Mouse (Mus musculus): ENCODE measurements around the gene Clcn7. TPM values are rescaled to one million over a fixed set of nuclear protein-coding genes. Genes with fewer than 3 reads are reported as not detected.
"Not testable (repeated sequence)": the region's sequence is repeated elsewhere in the genome, so short reads cannot be mapped to it uniquely, and the experiment has no call there.

Clcn7 gene
- total RNA-seq, 2 experiments from 2014 or later, result 28.7 to 34.3 TPM

DNA sequence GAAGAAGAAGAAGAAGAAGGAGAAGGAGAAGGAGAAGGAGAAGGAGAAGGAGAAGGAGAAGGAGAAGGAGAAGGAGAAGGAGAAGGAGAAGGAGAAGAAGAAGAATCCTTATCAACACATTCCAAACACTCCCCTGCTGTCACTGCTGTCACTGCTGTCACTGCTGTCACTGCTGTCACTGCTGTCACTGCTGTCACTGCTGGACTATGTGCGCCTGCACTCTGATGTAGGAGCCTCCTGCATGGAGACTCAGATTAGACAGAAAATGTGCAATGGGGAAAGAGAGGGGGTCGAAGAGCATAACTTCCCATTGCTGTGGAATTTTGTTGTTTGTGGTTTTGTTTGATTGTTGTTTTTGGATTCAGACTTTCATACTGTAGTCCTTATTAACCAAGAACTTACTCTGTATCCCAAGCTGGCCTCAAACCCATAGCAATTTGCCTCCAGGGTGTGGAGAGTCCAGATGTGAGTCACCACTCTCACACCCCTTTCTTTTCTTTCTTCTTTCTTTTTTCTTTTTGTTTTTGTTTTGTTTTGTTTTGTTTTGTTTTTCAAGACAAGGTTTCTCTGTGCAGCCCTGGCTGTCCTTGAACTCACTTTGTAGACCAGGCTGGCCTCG, 7.6 kb upstream of the Clcn7 start:
- intact Hi-C loops (cut with DNase I); DNase-seq: not testable (repeated sequence)

DNA sequence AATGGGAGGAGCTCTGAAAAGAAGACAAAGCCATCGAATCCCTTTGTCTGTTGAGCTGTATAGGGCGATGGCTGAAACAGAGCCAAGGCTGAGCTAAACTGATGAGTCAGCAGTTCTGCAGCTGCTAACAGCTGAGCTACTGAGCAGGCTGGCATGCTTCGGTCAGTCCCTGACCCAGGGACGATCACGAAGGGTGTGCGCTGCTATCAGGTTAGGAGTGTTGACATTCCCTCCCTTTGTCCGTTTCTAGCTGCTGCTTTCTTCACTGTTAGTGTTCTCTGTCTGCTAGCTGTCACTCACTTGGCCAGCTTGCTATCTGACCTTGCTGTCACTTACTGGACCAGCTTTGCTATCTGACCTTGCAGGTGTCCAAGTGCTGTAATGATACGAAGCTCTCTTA, 6.1 kb upstream of the Clcn7 start:
- no peak for DNase-seq
- intact Hi-C loops (cut with DNase I), result no loop called here

DNA sequence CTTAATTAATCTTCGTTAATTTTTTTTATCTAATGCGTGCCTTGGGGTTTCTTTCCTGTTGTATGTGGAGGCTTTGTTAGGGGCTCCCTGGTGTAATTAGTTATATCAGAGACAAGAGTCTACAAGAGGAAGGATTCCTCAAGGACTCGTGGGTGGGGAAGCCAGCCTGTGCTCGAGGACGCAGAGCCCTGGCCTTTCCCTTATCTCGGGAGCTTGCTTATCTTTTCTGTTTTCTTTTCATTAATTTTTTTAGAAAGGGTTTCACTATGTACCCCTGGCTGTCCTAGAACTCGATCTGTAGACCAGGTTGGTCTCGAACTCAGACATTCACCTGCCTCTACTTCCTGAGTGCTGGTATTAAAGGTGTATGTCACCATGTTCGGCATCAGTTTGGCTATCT, 5.5 kb upstream of the Clcn7 start:
- no peak for DNase-seq
- intact Hi-C loops (cut with DNase I), result no loop called here

DNA sequence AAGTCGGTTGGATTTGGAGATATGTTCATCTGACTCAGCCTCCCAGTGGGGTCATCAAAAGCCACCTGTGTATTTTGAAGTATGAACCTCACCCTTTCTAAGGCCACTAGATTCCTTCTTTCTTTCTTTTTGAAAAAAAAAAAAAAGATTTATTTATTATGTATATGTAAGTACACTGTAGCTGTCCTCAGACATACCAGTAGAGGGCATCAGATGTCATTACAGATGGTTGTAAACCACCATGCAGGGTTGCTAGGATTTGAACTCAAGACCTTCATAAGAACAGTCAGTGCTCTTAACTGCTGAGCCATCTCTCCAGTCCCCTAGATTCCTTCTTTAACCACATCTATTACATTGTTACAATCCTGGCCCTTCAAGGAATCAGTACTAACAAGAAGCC, 3.1 kb upstream of the Clcn7 start:
- no peak for DNase-seq
- intact Hi-C loops (cut with DNase I), result loop anchor here (5.0 kb wide), 1 partner anchor 142 kb away; the partner anchor contains the start of gene Ube2i

DNA sequence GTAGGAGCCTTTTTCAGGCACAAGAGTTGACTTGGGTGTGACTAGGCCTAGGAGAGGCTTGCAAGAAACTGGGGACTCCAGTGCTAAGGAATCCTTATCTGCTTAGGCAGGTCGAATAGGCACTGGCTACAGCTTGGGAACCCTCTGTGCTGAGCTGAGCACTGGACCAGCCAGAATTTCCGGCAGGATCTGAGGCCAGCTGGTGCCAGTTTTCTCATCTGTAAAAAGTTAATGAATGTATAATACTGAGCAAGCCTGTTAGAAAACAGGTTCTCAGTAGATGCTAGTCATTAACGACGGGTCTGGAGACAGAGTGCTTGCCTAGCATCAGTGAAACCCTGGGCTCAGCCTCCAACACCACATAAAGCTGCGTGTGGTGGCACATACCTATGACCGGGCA, 2.4 kb downstream of the Clcn7 start:
- intact Hi-C loops (cut with DNase I), result no loop called here
- no peak for DNase-seq

DNA sequence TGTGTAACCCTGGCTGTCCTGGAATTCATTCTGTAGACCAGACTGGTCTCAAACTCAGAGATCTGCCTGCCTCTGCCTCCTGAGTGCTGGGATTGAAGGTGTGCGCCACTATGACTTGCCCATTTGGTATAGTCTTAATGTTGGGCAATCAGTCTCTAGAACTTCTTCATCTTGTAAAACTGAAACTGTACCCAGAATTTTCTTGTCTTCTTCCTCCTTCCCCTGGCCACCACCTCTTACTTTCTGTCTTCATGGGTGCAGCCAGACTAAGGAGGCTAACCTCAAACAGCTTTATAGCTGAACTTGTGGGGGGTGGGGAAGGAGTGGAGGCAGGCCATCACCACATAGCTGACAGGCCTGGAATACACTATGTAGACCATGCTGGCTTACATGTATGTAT, 5.6 kb downstream of the Clcn7 start:
- intact Hi-C loops (cut with DNase I), result no loop called here
- no peak for DNase-seq

DNA sequence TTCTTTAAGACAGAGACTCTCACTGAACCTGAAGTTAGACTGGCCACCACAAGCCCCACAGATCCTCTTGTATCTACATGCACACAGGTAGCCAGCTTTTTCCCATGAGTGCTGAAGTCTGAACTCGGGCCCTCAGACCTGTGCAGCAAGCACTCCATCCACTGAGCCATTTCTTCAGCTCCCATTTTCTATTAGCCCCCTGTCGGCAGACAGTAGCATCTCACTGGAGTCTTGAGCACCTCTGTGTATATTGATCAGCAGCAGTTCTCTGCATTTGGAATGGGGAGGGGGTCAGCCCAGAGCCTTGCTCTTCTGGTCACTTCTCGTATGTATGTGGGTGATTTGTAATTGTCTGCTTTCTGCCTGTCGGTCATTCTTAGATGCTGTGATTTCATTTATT, 6.8 kb downstream of the Clcn7 start:
- intact Hi-C loops (cut with DNase I), result no loop called here

DNA sequence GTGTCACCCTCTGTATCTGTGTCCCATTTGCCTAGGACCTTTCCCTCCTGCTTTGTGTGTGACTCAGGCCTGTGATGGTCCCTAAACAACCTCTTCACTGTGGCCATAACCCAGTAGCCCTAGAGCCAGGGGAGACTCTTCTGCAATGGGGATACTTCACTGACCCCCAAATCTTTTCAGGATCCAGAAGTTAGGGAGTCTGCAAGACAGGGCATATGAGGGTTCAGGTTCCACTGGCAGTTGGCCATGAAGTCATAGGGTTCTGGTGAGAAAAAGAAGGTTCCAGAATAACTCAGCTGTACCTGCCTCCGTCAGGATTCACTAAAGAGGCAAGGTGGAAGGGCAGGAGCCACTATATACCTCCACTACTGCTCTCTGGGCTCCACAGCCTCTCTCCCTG, 29.0 kb downstream of the Clcn7 start, which contains the start of gene Ccdc154:
Ccdc154 (plus strand) TSS at position 301 of the 400 bp plus-strand sequence.
- intact Hi-C loops (cut with DNase I), result no loop called here

More for the DNA sequence above, 6.8 kb downstream of the Clcn7 start:
- no peak for DNase-seq

DNA sequence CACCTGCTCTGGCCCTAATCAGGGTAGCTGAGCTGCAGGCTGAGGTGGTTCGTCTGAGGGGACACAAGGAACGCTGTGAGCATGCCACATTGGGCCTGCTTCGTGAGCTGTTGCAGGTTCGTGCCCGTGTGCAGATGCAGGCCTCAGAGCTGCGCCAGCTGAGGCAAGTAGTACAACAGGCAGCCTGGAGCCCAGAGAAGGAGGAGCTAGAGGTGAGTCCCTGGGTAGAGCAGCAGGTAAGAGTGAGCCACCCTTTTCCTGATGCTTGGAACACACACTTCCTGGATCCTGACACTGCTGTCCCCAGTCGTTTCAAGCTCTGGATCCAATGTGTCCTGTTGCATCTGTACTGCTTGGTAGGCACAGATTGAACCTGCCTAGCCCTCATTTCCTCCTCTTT, 30.2 kb downstream of the Clcn7 start:
- intact Hi-C loops (cut with DNase I), result no loop called here
- no peak for DNase-seq

More for the DNA sequence above, 29.0 kb downstream of the Clcn7 start, which contains the start of gene Ccdc154:
- DNase-seq, result no peak

DNA sequence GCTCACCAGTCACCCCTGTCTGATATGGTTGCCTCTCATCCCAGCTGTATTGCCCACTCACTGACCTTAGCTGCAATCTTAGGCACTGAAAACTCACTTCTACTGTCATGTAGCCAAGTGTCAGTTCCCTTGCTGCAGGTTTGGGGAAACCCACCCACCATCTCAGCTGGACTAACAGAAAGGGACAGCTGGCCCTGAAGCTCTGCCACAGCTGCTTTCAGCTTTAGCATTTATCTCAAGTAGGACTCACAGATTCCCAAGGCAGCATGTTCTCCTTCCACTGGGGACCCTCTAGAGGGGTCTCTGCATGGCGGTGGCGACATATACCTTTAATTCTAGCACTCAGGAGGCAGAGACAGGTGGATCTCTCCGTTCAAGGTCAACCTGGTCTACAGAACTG, 31.6 kb downstream of the Clcn7 start:
- DNase-seq, result no peak
- intact Hi-C loops (cut with DNase I), result no loop called here

DNA sequence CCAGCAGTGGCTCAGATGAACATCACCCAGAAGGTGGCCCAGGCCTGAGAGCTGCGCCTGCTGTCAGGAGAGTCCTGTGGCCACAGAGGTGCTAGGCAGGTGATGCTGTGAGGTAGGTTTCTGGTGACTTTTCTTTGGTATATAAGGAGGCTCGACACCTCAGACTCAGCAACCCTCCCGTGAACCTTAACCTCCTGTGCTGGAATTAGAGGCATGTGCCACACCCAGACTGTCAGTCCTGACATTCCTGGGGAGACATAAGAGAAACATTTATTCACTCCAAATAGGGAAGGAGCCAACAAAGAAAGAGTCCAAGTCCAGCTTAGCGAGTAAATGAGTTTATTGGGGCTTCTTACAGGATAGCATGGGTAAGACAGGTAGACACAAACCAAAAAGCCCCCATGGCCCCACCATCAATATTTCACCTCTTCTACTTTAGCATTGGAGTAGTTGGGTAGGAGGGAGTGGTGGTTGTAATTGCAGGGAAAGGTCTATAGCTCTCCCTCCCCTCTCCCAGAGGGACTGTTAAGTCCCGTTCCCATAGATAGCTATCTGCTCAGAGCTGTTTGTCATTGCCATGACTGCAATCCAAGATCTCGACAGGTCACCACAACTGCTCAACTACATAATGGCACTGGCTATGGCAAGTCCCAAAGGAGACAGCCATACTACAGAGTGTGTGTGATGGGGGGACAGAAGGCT, 32.9 kb downstream of the Clcn7 start:
- intact Hi-C loops (cut with DNase I), result no loop called here
- DNase-seq, result no peak

DNA sequence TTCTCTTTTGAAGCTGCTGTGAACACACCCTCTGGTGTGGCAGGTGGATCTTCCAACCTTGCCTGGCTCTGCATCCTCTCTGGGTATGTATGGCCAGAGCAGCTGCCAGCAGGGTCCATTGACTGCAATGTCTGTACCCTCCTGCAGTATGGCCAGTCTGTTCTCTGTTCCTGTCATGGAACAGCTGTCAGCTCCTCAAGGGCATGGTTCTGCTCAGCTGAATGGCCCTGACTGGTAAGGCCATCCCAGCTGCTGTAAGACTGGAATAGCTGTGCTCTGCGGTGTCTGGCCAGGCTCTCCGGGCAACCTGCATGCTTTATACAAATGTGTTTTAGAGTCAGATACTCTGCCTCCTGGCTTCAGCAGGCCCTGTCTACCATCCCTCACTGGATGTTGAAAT, 36.5 kb downstream of the Clcn7 start:
- intact Hi-C loops (cut with DNase I), result no loop called here
- DNase-seq, result no peak

DNA sequence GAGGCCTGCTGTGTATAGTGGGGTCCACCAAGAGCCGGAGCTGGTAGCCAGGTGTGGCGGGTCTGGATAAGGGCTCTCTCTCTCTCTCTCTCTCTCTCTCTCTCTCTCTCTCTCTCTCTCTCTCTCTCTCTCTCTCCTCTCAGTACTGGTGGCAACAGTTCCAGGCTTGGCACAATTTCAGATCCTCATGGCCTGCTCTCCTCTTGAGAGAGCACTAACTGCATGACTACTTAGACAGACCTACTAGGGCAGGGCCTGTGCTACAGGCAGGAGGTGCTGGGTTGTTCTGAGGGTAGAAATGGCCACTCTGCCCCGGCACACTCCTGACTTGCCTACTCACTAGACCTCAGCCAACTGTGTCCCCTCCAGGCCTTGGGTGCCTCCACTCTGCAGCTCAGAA, 39.4 kb downstream of the Clcn7 start:
- DNase-seq, result no peak

DNA sequence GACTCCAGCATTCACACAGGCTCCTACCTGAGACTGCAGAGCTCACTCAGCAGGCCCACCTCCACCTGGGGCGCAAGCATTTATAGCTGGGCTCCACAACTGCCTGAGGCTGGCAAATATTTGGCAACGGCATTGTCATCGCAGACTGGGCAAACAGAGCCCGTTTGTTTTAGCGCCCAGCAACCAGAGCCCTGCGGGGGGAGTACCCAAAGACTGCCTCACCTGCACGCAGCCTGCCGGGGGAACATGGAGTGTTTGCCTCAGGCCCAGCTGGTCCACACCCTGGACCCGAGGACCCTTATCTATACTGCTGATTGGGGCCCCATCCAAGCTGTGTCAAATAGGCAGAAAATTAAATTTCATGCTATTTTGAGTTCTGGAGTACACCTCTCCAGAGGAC, 42.2 kb downstream of the Clcn7 start, which contains the start of gene Gm38655:
Gm38655 (minus strand) TSS at position 61 of the 400 bp plus-strand sequence.
- intact Hi-C loops (cut with DNase I), result no loop called here
- DNase-seq, result no peak

More for the DNA sequence above, 39.4 kb downstream of the Clcn7 start:
- intact Hi-C loops (cut with DNase I), result no loop called here

DNA sequence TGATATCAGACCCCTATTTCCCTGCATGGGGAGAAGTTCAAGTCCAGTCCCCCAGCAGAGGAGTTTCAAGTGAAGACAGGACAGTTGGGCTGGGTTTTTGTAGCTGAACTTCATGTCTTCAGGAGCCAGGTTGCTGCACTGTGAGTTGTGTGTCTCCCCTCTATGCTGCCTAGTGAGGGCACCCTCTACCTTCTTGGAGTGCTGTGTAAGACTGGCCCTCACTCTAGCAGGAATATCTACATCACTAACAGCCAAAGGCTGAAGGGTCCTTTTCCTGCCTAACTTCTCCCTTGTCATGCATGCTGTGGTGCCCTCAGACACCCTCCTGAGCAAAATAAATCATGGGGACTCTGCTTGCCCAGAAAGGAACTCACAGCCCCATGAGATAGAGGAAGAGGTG, 50.0 kb downstream of the Clcn7 start:
- intact Hi-C loops (cut with DNase I), result loop anchor here (2.0 to 10.0 kb wide), 3 partner anchors 50 to 438 kb away; partner anchors contain the start of genes Clcn7 and Telo2
- DNase-seq, result no peak

DNA sequence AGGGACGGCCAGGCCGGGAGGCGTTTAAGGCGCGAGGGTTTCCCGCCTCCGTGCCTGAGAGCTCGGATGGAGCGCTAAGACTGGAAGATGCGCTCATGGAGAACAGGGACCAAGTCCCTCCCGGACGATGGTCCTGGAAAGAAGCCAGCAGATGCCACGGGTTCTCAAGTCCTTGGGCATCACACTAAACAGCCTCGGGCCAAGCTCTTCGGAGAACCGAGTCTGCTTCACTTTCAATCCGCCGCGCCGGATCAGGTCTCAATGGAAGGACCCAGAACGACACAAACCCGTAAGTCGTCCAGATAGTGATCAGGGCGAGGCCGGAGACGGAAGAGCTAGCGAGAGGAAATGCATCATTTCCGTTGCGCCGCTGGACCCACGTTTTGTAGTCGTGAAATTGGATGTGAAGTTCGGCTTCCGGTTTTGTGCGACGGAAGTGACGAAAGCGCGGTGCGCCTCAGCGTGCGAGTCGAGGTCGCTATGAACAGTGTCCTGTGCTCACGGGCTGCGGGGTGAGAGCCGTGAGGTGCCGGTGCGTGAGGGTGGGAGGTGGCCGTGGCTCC, 51.0 kb downstream of the Clcn7 start, which contains the start of gene BC003965:
BC003965 (plus strand) TSS at position 426 of the 563 bp plus-strand sequence.
- peak; percentile 97 to 99 for DNase-seq
- intact Hi-C loops (cut with DNase I), result loop anchor here (2.0 to 10.0 kb wide), 3 partner anchors 67 to 439 kb away; partner anchors contain the start of gene Telo2

DNA sequence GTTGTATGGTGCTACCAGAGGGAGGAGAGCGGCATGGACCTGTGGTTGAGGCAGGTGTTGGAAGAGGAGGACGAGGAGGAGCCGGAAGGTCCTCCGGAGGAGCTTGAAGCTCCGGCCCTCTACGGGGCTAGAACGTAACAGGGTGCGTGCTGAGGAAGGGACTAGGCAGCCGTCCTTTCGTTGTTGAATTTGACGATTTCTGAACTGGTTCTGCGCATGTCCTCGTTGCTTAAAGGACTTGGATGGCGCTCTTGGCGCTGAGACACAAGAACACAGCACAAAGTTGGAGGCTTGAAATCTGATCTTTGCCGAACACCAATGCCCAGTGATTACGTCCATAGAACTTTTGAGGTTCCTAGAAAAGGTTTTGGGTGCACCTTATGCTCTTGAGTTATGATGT, 51.8 kb downstream of the Clcn7 start:
- no peak for DNase-seq
- intact Hi-C loops (cut with DNase I), result loop anchor here (2.0 to 10.0 kb wide), 4 partner anchors 68 to 440 kb away; partner anchors contain the start of genes Mapk8ip3 and Telo2

DNA sequence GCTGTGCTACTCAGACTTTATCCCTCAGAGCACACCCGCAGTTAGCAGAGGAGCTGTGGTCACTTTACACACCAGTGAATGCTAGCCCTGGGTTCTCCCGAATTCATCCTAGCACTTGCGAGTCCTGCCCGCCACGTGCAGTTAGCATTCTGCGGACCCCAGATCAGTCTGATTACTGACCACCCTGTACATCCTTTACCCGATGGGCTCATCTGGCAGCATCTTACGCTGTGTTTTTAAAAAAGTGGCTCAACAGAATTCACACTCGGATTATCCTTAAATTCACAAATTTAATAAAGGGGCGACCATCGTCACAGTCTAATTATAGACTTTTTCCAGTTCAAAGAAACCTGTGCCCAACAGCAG, 54.6 kb downstream of the Clcn7 start:
- intact Hi-C loops (cut with DNase I), result loop anchor here (5.0 to 10.0 kb wide), 2 partner anchors 250 to 443 kb away; partner anchors contain the start of gene Mapk8ip3
- peak; percentile 10 to 15 for DNase-seq

DNA sequence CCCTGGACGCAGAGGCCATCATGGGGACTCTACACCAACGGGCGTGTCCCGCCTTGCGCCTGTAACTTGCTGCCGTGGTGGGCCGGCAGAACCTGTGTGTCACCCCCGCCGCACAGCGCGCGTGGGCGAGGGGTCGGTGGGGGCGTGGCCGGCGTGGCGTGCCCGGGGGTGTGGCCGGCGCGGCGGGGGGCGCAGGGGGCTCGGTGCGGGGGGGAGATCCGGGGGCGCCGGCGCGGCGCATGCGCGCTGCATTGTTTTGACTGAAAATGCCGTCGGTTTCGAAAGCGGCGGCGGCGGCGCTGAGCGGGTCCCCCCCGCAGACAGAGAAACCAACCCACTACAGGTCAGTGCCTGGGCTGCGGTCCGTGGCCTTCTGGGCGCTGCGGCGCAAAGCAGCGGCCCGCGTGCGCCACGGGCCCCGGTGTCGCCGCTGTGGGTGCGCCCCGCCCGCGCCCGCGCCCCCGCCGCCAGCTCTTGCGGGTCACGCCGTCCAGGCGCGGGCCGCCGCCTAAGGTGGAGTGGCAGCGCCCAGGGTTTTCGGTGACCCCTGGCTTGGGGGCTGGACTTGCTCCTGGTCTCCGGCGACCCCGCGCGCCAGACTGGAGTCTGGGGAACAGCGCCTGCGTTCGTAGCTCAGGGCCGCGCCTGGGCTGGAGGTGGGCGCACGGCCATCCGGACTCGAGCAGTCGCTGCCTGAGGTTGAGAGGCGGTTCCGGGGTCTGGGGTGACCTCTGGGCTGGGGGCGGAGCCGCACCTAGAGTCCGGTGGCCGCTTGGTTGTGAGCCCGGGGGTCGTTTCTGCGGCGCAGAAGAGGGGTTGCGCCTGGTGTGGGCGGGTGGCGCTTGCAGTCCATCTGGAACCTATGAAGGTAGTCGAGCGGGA, 55.2 kb downstream of the Clcn7 start, which contains the start of gene Unkl:
Unkl (plus strand) TSS at position 248 of the 882 bp plus-strand sequence.
- DNase-seq, result peak; percentile 78 to 84
- intact Hi-C loops (cut with DNase I), result loop anchor here (5.0 to 10.0 kb wide), 2 partner anchors 251 to 444 kb away; partner anchors contain the start of gene Mapk8ip3

DNA sequence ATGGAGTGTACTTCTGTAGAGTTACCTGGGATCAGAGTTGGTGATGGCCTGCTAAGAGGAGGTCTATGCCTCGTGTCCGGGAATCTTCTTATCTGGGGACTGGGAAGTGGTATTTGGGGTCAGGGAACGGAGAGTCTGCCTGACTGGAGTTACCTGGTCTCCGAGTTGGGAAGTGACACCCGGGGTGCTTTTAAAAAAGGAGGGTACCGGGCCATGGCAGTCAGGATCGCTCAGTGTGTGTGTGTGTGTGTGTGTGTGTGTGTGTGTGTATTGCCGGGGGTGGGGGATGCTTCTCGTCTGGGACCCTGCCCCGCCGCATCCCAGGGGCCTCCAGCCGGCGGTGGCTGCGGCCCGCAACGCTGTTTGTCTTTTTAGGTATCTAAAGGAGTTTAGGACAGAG, 55.9 kb downstream of the Clcn7 start:
- no peak for DNase-seq

More for the DNA sequence above, 55.9 kb downstream of the Clcn7 start:
- intact Hi-C loops (cut with DNase I), result loop anchor here (5.0 to 10.0 kb wide), 2 partner anchors 252 to 444 kb away; partner anchors contain the start of gene Mapk8ip3

All from heart, postnatal 36 days (tissue).